Mouse (Mus musculus): ENCODE data around the gene Dusp14.

DNA sequence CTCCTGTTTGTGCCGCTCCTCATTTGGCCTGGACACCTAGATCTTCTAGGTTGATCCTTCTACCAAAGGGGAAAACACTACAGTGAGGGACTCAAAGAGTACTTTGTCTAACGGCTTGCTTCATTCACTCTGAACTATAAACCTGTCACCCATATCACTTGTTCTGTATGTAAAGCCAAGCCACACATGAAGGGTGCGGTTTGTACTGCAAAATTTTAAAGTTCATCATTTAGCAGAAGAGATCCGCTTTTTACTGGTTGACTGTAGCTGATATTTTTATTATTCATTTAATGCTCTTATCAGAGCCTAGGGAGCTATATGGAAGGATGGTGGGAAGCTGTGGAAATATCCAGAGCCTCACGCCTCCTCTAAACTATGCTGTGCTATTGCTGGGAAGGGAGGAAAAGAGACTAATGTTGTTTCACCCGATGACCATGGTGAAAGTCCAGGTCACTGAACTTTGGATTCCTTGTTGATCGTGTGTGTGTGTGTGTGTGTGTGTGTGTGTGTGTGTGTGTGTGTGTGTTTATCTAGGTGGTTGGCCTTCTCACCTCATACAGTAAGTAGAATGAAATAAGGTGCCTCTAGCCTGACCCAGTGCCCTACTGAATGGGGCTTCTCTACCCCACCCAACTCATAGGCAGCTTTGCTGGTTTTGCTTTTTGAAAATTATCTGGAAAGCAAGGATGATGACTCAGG, 52.1 kb downstream of the Dusp14 start:
- no peak for TF ChIP-seq CTCF (IDR thresholded peaks at IDR 0.05; ENCODE audit: low read depth)
- no peak for TF ChIP-seq EP300 (IDR thresholded peaks at IDR 0.05; ENCODE audit: low read depth)
